Mouse (Mus musculus) heart, adult 2 months (tissue): ENCODE measurements at regions not wholly inside any gene's neighbourhood (a gene's known extent, or its start where the extent isn't known, plus 50 kb on each side); places are given as distances from the start of the nearest gene placed in this dataset.

ENCODE experiments used
- DNase-seq, 2 experiments: peaks; one replicate each; pipeline ENCODE4 v3.0.0; 2021
- H3K27ac ChIP-seq: fragments of 200-600 bp; 2 replicates; pipeline ENCODE4 v1.8.1; 2022
- H3K27me3 ChIP-seq: fragments of 200-500 bp; 2 replicates; pipeline ENCODE4 v1.6.1; 2012; ENCODE audit warnings: mild to moderate bottlenecking, low read length, inconsistent platforms, mixed read lengths; ENCODE audit not compliant: control insufficient read depth, insufficient read depth
- H3K36me3 ChIP-seq: fragments of 200-500 bp; 2 replicates; pipeline ENCODE4 v1.6.1; 2012; ENCODE audit warnings: low read length, inconsistent platforms; ENCODE audit not compliant: control insufficient read depth, insufficient read depth
- H3K4me1 ChIP-seq: fragments of 200-500 bp; 2 replicates; pipeline ENCODE4 v1.6.1; 2011; ENCODE audit warnings: low read length; ENCODE audit not compliant: control insufficient read depth, insufficient read depth
- H3K4me3 ChIP-seq: fragments of 200-600 bp; 2 replicates; pipeline ENCODE4 v1.8.1; 2022
- H3K79me2 ChIP-seq: fragments of 200-500 bp; replicated peaks from 2 replicates; pipeline ENCODE4 v1.6.1; 2012; ENCODE audit warnings: mild to moderate bottlenecking, inconsistent platforms, low read length, moderate library complexity, mixed read lengths; ENCODE audit not compliant: control insufficient read depth, insufficient read depth
- H3K9ac ChIP-seq: fragments of 200-500 bp; 2 replicates; pipeline ENCODE4 v1.6.1; 2012; ENCODE audit warnings: low read depth, mild to moderate bottlenecking, control low read depth, inconsistent platforms, low read length, mixed read lengths
- CTCF ChIP-seq: fragments of 200-600 bp; IDR thresholded peaks from 2 replicates; pipeline ENCODE4 v1.8.1; 2022; ENCODE audit warnings: antibody characterized with exemption, mild to moderate bottlenecking, moderate library complexity
- EP300 ChIP-seq: fragments of 200-500 bp; IDR thresholded peaks from 2 replicates; pipeline ENCODE4 v1.6.1; 2011; ENCODE audit warnings: low read depth, low read length, control low read depth; ENCODE audit not compliant: insufficient read depth
- POLR2A ChIP-seq: fragments of 200-500 bp; IDR thresholded peaks from 2 replicates; pipeline ENCODE4 v1.6.1; 2011; ENCODE audit warnings: mild to moderate bottlenecking, low read depth, low read length, control low read depth; ENCODE audit not compliant: insufficient read depth
- WGBS: fragments of 180-500 bp; shearing (Covaris S2); methylation state at CpG from one replicate; pipeline ENCODE4 v1.1.7; 2018; 5-methylcytosine and 5-hydroxymethylcytosine counted together
- intact Hi-C: fragments of 180-260 bp; cut with DNase I; formaldehyde crosslinking; loops from one replicate; pipeline ENCODE4 v1.15.1; 2025

DNA sequence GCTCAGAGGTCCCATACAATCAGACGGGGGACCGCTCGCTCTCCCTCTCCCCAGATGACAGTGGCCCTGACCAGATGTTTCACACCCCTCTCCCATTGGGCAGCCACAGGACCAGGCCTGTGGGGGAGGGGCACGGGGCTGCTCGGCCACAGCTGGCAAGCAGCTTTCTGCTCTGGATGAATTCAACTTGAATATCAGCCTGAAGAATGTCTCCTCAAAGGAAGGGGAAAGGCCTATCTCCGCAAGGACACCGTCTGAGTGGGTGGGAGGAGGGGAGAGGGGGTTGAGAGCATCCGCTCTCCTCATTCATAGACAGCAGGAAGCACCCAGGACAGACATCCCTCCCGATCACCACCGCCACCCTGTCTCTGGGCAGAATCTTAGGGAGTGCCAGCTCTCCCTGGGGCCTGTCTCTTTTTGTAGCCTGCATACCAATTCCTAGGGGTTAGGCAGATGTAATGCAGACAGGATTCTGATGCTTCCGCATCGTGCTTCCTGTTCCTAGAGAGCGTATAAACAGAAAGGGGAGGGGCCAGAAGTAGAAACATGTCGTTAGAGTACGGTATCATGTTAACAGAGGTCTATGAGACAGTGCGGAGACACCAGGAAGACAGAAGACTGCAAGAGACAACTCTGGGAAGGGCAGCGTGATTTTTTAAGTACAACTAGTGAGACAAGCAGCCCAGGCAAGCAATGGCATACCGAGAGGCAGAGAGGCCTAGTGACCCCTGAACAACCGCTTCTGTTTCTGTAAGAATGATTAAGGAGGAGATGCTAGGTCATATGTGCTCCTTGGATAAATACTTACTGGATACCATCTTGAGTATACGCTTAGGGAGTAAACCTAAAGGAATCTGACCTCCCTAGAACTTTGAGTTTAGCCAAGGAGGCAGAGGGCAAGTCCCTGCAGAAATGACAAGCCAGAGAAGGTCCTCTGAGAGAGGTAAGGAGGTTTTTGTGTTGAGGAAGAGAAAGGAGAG is 190.8 kb downstream of the Msrb3 start:
- Histone ChIP-seq H3K79me2 (no peaks in the 10 kb centered on the region), H3K4me3 (no peak overlapping the region), H3K4me1 (no peaks in the 10 kb centered on the region), H3K27ac (no peak overlapping the region), H3K36me3 (no peaks in the 10 kb centered on the region), H3K9ac (no peak overlapping the region), H3K27me3 (no peaks in the 10 kb centered on the region)
- TF ChIP-seq POLR2A (no peak), EP300 (no peak), CTCF (no peak)
- intact Hi-C loops, result loop anchor here (10.0 kb wide), 1 partner anchor 157 kb away; no protein-coding TSS in a partner anchor
- 47% methylated on average over 20 of the region's 20 CpGs for WGBS
- DNase-seq, result no peak

- Histone ChIP-seq H3K4me1 (no peaks in the 10 kb centered on the region), H3K79me2 (no peaks in the 10 kb centered on the region), H3K27me3 (no peaks in the 10 kb centered on the region), H3K4me3 (no peak overlapping the region), H3K9ac (no peak overlapping the region), H3K36me3 (no peaks in the 10 kb centered on the region), H3K27ac (no peak overlapping the region)
- intact Hi-C loops, result loop anchor here (10.0 kb wide), 1 partner anchor 158 kb away; no protein-coding TSS in a partner anchor
- no peak for DNase-seq
- WGBS, result 62% methylated on average over 7 of the region's 7 CpGs
- TF ChIP-seq EP300, result no peak
- TF ChIP-seq POLR2A, result no peak
- no peak for TF ChIP-seq CTCF
These were observed 192.1 kb downstream of the Msrb3 start for GRCm38 (mm10) chr10:120706684-120707290.

- DNase-seq, result peak; percentile 71 to 83
- Histone ChIP-seq H3K79me2 (no peaks in the 10 kb centered on the region), H3K4me3 (no peak overlapping the region), H3K36me3 (no peaks in the 10 kb centered on the region), H3K4me1 (no peaks in the 10 kb centered on the region), H3K9ac (no peak overlapping the region), H3K27me3 (no peaks in the 10 kb centered on the region), H3K27ac (no peak overlapping the region)
- 13% methylated on average over 11 of the region's 11 CpGs for WGBS
- intact Hi-C loops, result loop anchor here (1.0 to 10.0 kb wide), 4 partner anchors 115 to 445 kb away; no protein-coding TSS in a partner anchor
- TF ChIP-seq POLR2A (no peak), CTCF (peak; percentile 94), EP300 (0 out of 2 replicates have a peak, but pooled peaks have one; percentile 47)
These were observed 197.1 kb downstream of the Msrb3 start for GRCm38 (mm10) chr10:120701833-120702232.

- H3K4me1 ChIP-seq, result no peaks in the 10 kb centered on the region; the same call in 1 of the 2 replicates
- TF ChIP-seq EP300, result no peak
- no peak for TF ChIP-seq POLR2A
- no peak for TF ChIP-seq CTCF
- no peaks in the 10 kb centered on the region for H3K79me2 ChIP-seq
- no peaks in the 10 kb centered on the region for H3K36me3 ChIP-seq
- H3K27me3 ChIP-seq, result no peaks in the 10 kb centered on the region
- H3K9ac ChIP-seq, result no peak overlapping the region
- intact Hi-C loops, result no loop called here
- no peak overlapping the region for H3K27ac ChIP-seq
- H3K4me3 ChIP-seq, result no peak overlapping the region
- WGBS, result 62% methylated on average over 16 of the region's 16 CpGs
- no peak for DNase-seq
These were observed 201.5 kb downstream of the Msrb3 start for GRCm38 (mm10) chr10:120697275-120697856.

DNA sequence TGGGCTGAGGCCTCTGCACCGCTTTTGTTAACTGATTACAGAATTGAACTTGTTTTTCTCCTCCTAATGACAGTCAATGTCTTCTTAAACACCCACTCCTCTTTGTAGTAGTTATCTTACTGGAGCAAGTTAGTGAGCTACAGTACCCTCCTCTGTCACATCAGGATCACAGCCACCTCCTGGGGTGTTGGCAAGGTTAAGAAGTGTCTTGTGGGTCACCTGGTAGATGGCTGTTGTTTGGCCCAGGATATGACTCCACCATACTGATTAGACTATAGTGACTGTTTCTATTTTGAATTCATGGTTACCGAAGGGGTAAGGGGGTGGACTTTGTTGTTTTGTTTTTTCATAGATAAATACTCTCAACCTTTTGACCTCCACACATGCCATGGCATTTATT is 202.4 kb downstream of the Msrb3 start:
- no peaks in the 10 kb centered on the region for H3K79me2 ChIP-seq
- no peak overlapping the region for H3K4me3 ChIP-seq
- H3K36me3 ChIP-seq, result no peaks in the 10 kb centered on the region
- no peak for DNase-seq
- H3K4me1 ChIP-seq, result no peaks in the 10 kb centered on the region; the same call in 1 of the 2 replicates
- 67% methylated on average over 2 of the region's 2 CpGs for WGBS
- no peak for TF ChIP-seq CTCF
- no peak for TF ChIP-seq EP300
- no peak for TF ChIP-seq POLR2A
- no peak overlapping the region for H3K27ac ChIP-seq
- no peak overlapping the region for H3K9ac ChIP-seq
- intact Hi-C loops, result no loop called here
- no peaks in the 10 kb centered on the region for H3K27me3 ChIP-seq
